Mouse (Mus musculus): ENCODE data around the gene Hist1h4j. TPM values are rescaled to one million over a fixed set of nuclear protein-coding genes. Genes with fewer than 3 reads are reported as not detected.

The Hist1h4j gene
- polyA plus RNA-seq, 1 experiment from 2014 or later = 1.0 TPM

GRCm38 (mm10) chr13:21722993-21723836 lies 11.6 kb upstream of the Hist1h4j start:
- Histone ChIP-seq H3K27me3 (ENCODE audit: control insufficient read depth, insufficient read depth, low read length) (no peaks in the 10 kb centered on the region), H3K9ac (ENCODE audit: low read length) (peak overlapping the region; percentile 58; the same call in 1 of the 2 replicates), H3K4me2 (peak overlapping the region; percentile 49), H3K9me3 (ENCODE audit: control insufficient read depth, low read length) (no peaks in the 10 kb centered on the region), H3K4me3 (ENCODE audit: low read depth, low read length) (no peak overlapping the region), H3K27ac (ENCODE audit: low read depth, low read length) (peak overlapping the region; percentile 94), H3K4me1 (ENCODE audit: control insufficient read depth, insufficient read depth, low read length) (peaks cover 22% of the 10 kb centered on the region), H3K36me3 (ENCODE audit: control insufficient read depth, insufficient read depth, low read length) (no peaks in the 10 kb centered on the region)
- DNase-seq (ENCODE audit: low spot score, missing footprints) (peak; percentile 85), ATAC-seq (ENCODE audit: low FRiP score) (no peak)
- 33% methylated on average over 5 of the region's 5 CpGs for WGBS

- peak; percentile 90 for ATAC-seq (ENCODE audit: low FRiP score)
- H3K4me3 ChIP-seq (ENCODE audit: low read depth, low read length) = no peak overlapping the region
- 19% methylated on average over 11 of the region's 11 CpGs for WGBS
- H3K9ac ChIP-seq (ENCODE audit: low read length) = no peak overlapping the region
- H3K27me3 ChIP-seq (ENCODE audit: control insufficient read depth, insufficient read depth, low read length) = no peaks in the 10 kb centered on the region
- H3K4me2 ChIP-seq = 0 out of 2 replicates have a peak overlapping the region, but pooled peaks have one; percentile 14
- H3K4me1 ChIP-seq (ENCODE audit: control insufficient read depth, insufficient read depth, low read length) = peaks cover 12% of the 10 kb centered on the region; the same call in 1 of the 2 replicates
- no peaks in the 10 kb centered on the region for H3K9me3 ChIP-seq (ENCODE audit: control insufficient read depth, low read length)
- peak; percentile 89 for DNase-seq (ENCODE audit: low spot score, missing footprints)
- H3K27ac ChIP-seq (ENCODE audit: low read depth, low read length) = peak overlapping the region; percentile 3
- H3K36me3 ChIP-seq (ENCODE audit: control insufficient read depth, insufficient read depth, low read length) = no peaks in the 10 kb centered on the region
Measured at GRCm38 (mm10) chr13:21727948-21728572, 6.8 kb upstream of the Hist1h4j start.

- Histone ChIP-seq H3K9ac (ENCODE audit: low read length) (no peak overlapping the region), H3K27ac (ENCODE audit: low read depth, low read length) (no peak overlapping the region), H3K4me3 (ENCODE audit: low read depth, low read length) (no peak overlapping the region), H3K36me3 (ENCODE audit: control insufficient read depth, insufficient read depth, low read length) (no peaks in the 10 kb centered on the region), H3K27me3 (ENCODE audit: control insufficient read depth, insufficient read depth, low read length) (no peaks in the 10 kb centered on the region), H3K9me3 (ENCODE audit: control insufficient read depth, low read length) (no peaks in the 10 kb centered on the region), H3K4me2 (no peak overlapping the region), H3K4me1 (ENCODE audit: control insufficient read depth, insufficient read depth, low read length) (peaks cover 16% of the 10 kb centered on the region; the same call in 1 of the 2 replicates)
- DNase-seq (ENCODE audit: low spot score, missing footprints) (no peak), ATAC-seq (ENCODE audit: low FRiP score) (no peak)
- 81% methylated on average over 1 of the region's 1 CpGs for WGBS
Measured at GRCm38 (mm10) chr13:21729544-21729943, 5.3 kb upstream of the Hist1h4j start.

GRCm38 (mm10) chr13:21733466-21733865 lies 1.4 kb upstream of the Hist1h4j start:
- peak overlapping the region; percentile 64; the same call in 1 of the 2 replicates for H3K9ac ChIP-seq (ENCODE audit: low read length)
- peak overlapping the region; percentile 98 for H3K27ac ChIP-seq (ENCODE audit: low read depth, low read length)
- no peak overlapping the region for H3K4me2 ChIP-seq
- DNase-seq (ENCODE audit: low spot score, missing footprints) = peak; percentile 90
- WGBS = 68% methylated on average over 5 of the region's 5 CpGs
- peaks cover 7% of the 10 kb centered on the region; the same call in 1 of the 2 replicates for H3K4me1 ChIP-seq (ENCODE audit: control insufficient read depth, insufficient read depth, low read length)
- no peaks in the 10 kb centered on the region for H3K36me3 ChIP-seq (ENCODE audit: control insufficient read depth, insufficient read depth, low read length)
- no peaks in the 10 kb centered on the region for H3K27me3 ChIP-seq (ENCODE audit: control insufficient read depth, insufficient read depth, low read length)
- no peak overlapping the region for H3K4me3 ChIP-seq (ENCODE audit: low read depth, low read length)
- H3K9me3 ChIP-seq (ENCODE audit: control insufficient read depth, low read length) = no peaks in the 10 kb centered on the region
- ATAC-seq (ENCODE audit: low FRiP score) = peak; percentile 14; the same call in 1 of the 2 replicates

GRCm38 (mm10) chr13:21734010-21734905 lies 606 bp upstream of the Hist1h4j start:
- Histone ChIP-seq H3K27me3 (ENCODE audit: control insufficient read depth, insufficient read depth, low read length) (no peaks in the 10 kb centered on the region), H3K27ac (ENCODE audit: low read depth, low read length) (peak overlapping the region; percentile 98), H3K4me3 (ENCODE audit: low read depth, low read length) (peak overlapping the region; percentile 40), H3K4me1 (ENCODE audit: control insufficient read depth, insufficient read depth, low read length) (peaks cover 7% of the 10 kb centered on the region; the same call in 1 of the 2 replicates), H3K36me3 (ENCODE audit: control insufficient read depth, insufficient read depth, low read length) (no peaks in the 10 kb centered on the region), H3K4me2 (peak overlapping the region; percentile 67), H3K9me3 (ENCODE audit: control insufficient read depth, low read length) (no peaks in the 10 kb centered on the region), H3K9ac (ENCODE audit: low read length) (peak overlapping the region; percentile 64)
- under 1% methylated on average over 21 of the region's 21 CpGs for WGBS
- peak; percentile 96 for DNase-seq (ENCODE audit: low spot score, missing footprints)
- peak; percentile 80 for ATAC-seq (ENCODE audit: low FRiP score)

GRCm38 (mm10) chr13:21745006-21745405 lies 10.1 kb downstream of the Hist1h4j start:
- no peak overlapping the region for H3K4me3 ChIP-seq (ENCODE audit: low read depth, low read length)
- DNase-seq (ENCODE audit: low spot score, missing footprints) = no peak
- no peak overlapping the region for H3K4me2 ChIP-seq
- H3K36me3 ChIP-seq (ENCODE audit: control insufficient read depth, insufficient read depth, low read length) = no peaks in the 10 kb centered on the region
- H3K27ac ChIP-seq (ENCODE audit: low read depth, low read length) = no peak overlapping the region
- no peak overlapping the region for H3K9ac ChIP-seq (ENCODE audit: low read length)
- 84% methylated on average over 1 of the region's 1 CpGs for WGBS
- peaks cover 4% of the 10 kb centered on the region; the same call in 1 of the 2 replicates for H3K4me1 ChIP-seq (ENCODE audit: control insufficient read depth, insufficient read depth, low read length)
- ATAC-seq (ENCODE audit: low FRiP score) = no peak
- no peaks in the 10 kb centered on the region for H3K9me3 ChIP-seq (ENCODE audit: control insufficient read depth, low read length)
- H3K27me3 ChIP-seq (ENCODE audit: control insufficient read depth, insufficient read depth, low read length) = no peaks in the 10 kb centered on the region

GRCm38 (mm10) chr13:21749387-21750158 lies 14.7 kb downstream of the Hist1h4j start:
- ATAC-seq (ENCODE audit: low FRiP score) = no peak

More at GRCm38 (mm10) chr13:21749387-21750158, 14.7 kb downstream of the Hist1h4j start:
- Histone ChIP-seq H3K4me3 (ENCODE audit: low read depth, low read length) (peak overlapping the region; percentile 56), H3K9ac (ENCODE audit: low read length) (peak overlapping the region; percentile 72), H3K4me2 (peak overlapping the region; percentile 87), H3K4me1 (ENCODE audit: control insufficient read depth, insufficient read depth, low read length) (peaks cover 10% of the 10 kb centered on the region; the same call in 1 of the 2 replicates), H3K9me3 (ENCODE audit: control insufficient read depth, low read length) (no peaks in the 10 kb centered on the region), H3K36me3 (ENCODE audit: control insufficient read depth, insufficient read depth, low read length) (no peaks in the 10 kb centered on the region), H3K27ac (ENCODE audit: low read depth, low read length) (peak overlapping the region; percentile 94), H3K27me3 (ENCODE audit: control insufficient read depth, insufficient read depth, low read length) (no peaks in the 10 kb centered on the region)
- 4% methylated on average over 5 of the region's 5 CpGs for WGBS
- peak; percentile 96 for DNase-seq (ENCODE audit: low spot score, missing footprints)

All from midbrain, embryonic 11.5 days (tissue).